Mouse (Mus musculus): Measurements from ENCODE around the gene Ankef1.

GRCm38 (mm10) chr2:136588811-136589210, 87.1 kb downstream of the Ankef1 start:
- TF ChIP-seq POLR2A (IDR thresholded peaks at IDR 0.05; ENCODE audit: insufficient read depth, low read length) (no peak), CTCF (IDR thresholded peaks at IDR 0.05; ENCODE audit: low read depth, low read length) (no peak), EP300 (IDR thresholded peaks at IDR 0.05; ENCODE audit: insufficient read depth, low read depth, low read length) (no peak)

All from ES-Bruce4 (cell line).